Mouse (Mus musculus): Measurements from ENCODE around the gene Fhit.

Gene Fhit

GRCm38 (mm10) chr14:9589121-9589520 lies 1572.7 kb downstream of the Fhit start:
- no peak for DNase-seq (ENCODE audit: low spot score)

GRCm38 (mm10) chr14:9587900-9588299 lies 1573.9 kb downstream of the Fhit start:
- no peak for DNase-seq (ENCODE audit: low spot score)

GRCm38 (mm10) chr14:9583227-9584155 lies 1578.3 kb downstream of the Fhit start:
- DNase-seq (ENCODE audit: low spot score): no peak

GRCm38 (mm10) chr14:9556333-9556732 lies 1605.5 kb downstream of the Fhit start:
- DNase-seq (ENCODE audit: low spot score): no peak

- DNase-seq (ENCODE audit: low spot score): no peak
These were observed 1606.0 kb downstream of the Fhit start for GRCm38 (mm10) chr14:9555807-9556206.

GRCm38 (mm10) chr14:9552149-9552548 lies 1609.7 kb downstream of the Fhit start:
- DNase-seq (ENCODE audit: low spot score): no peak

- no peak for DNase-seq (ENCODE audit: low spot score)
These were observed 1613.9 kb downstream of the Fhit start for GRCm38 (mm10) chr14:9547952-9548351.

- no peak for DNase-seq (ENCODE audit: low spot score)
These were observed 1617.5 kb downstream of the Fhit start for GRCm38 (mm10) chr14:9544364-9544763.

- DNase-seq (ENCODE audit: low spot score): no peak
These were observed 1626.3 kb downstream of the Fhit start for GRCm38 (mm10) chr14:9535491-9535890.

GRCm38 (mm10) chr14:9529247-9529646 lies 1632.6 kb downstream of the Fhit start:
- no peak for DNase-seq (ENCODE audit: low spot score)

GRCm38 (mm10) chr14:9526136-9526535 lies 1635.7 kb downstream of the Fhit start:
- no peak for DNase-seq (ENCODE audit: low spot score)

- no peak for DNase-seq (ENCODE audit: low spot score)
These were observed 1644.2 kb downstream of the Fhit start for GRCm38 (mm10) chr14:9517651-9518050.

- DNase-seq (ENCODE audit: low spot score): no peak
These were observed 1652.2 kb downstream of the Fhit start for GRCm38 (mm10) chr14:9509678-9510077.

Data from ovary, postnatal 14 days (tissue).